Mouse (Mus musculus) liver, embryonic 14.5 days (tissue): Measurements from ENCODE around the gene Upf1.

Experiments
- CTCF ChIP-seq: IDR thresholded peaks from 2 replicates; pipeline ENCODE4 v1.5.1; 2016; ENCODE audit warnings: antibody characterized with exemption, low read depth, control low read depth
- EP300 ChIP-seq: IDR thresholded peaks from 2 replicates; pipeline ENCODE4 v1.6.1; 2016; ENCODE audit warnings: antibody characterized with exemption, low read depth

GRCm38 (mm10) chr8:70389678-70390077 is 36.6 kb upstream of the Upf1 start:
- TF ChIP-seq CTCF, result no peak
- no peak for TF ChIP-seq EP300
